Mouse (Mus musculus) heart, embryonic 12.5 days (tissue): ENCODE data around the gene Pigp. TPM values are rescaled to one million over a fixed set of nuclear protein-coding genes. Genes with fewer than 3 reads are reported as not detected.
A peak's percentile ranks its signal among the peaks of the same experiment; 100 is the strongest.

ENCODE experiments used
- ATAC-seq: fragments of 200-750 bp; cut with Nextera tagmentation; 2 replicates; pipeline ENCODE4 v1.8.0; 2017; ENCODE audit warnings: moderate TSS enrichment, moderate library complexity; ENCODE audit not compliant: insufficient number of reproducible peaks, low FRiP score
- H3K27ac ChIP-seq: fragments of 300-500 bp; sonication (generic); 2 replicates; pipeline ENCODE4 v1.5.1; 2016; ENCODE audit warnings: mild to moderate bottlenecking, moderate library complexity; ENCODE audit not compliant: poor library complexity, severe bottlenecking
- H3K27me3 ChIP-seq: fragments of 300-500 bp; sonication (generic); replicated peaks from 2 replicates; pipeline ENCODE4 v1.6.1; 2016; ENCODE audit warnings: mild to moderate bottlenecking, moderate library complexity
- H3K36me3 ChIP-seq: fragments of 300-500 bp; sonication (generic); 2 replicates; pipeline ENCODE4 v1.6.1; 2016; ENCODE audit warnings: mild to moderate bottlenecking, moderate library complexity
- H3K4me1 ChIP-seq: fragments of 300-500 bp; sonication (generic); replicated peaks from 2 replicates; pipeline ENCODE4 v1.6.1; 2016; ENCODE audit warnings: mild to moderate bottlenecking
- H3K4me2 ChIP-seq: fragments of 300-500 bp; sonication (generic); 2 replicates; pipeline ENCODE4 v1.6.1; 2016; ENCODE audit warnings: mild to moderate bottlenecking, moderate library complexity
- H3K4me3 ChIP-seq: fragments of 300-500 bp; sonication (generic); 2 replicates; pipeline ENCODE4 v1.5.1; 2016; ENCODE audit warnings: mild to moderate bottlenecking
- H3K9ac ChIP-seq: fragments of 300-500 bp; sonication (generic); 2 replicates; pipeline ENCODE4 v1.6.1; 2016; ENCODE audit warnings: mild to moderate bottlenecking, moderate library complexity
- H3K9me3 ChIP-seq: fragments of 300-500 bp; sonication (generic); replicated peaks from 2 replicates; pipeline ENCODE4 v1.6.1; 2016; ENCODE audit warnings: mild to moderate bottlenecking, moderate library complexity
- WGBS: fragments of 180-500 bp; shearing (Covaris S2); methylation state at CpG from one replicate; pipeline ENCODE4 v1.1.7; 2016; 5-methylcytosine and 5-hydroxymethylcytosine counted together
- polyA plus RNA-seq: library from polyadenylated mRNA; unstranded; fragments of >200 nt; fragmentation: Nextera tagmentation; extraction: Ambion mirVana; gene quantifications from 2 replicates; pipeline ENCODE4 v1.2.1, GENCODE M21; 2016

Pigp gene
- polyA plus RNA-seq, 1 experiment from 2014 or later = 111 TPM

GRCm38 (mm10) chr16:94315215-94315614, 56.4 kb downstream of the Pigp start:
- no peaks in the 10 kb centered on the region for H3K9me3 ChIP-seq
- peaks cover 13% of the 10 kb centered on the region for H3K4me1 ChIP-seq
- H3K4me3 ChIP-seq = no peak overlapping the region
- no peaks in the 10 kb centered on the region for H3K27me3 ChIP-seq
- ATAC-seq = no peak
- H3K4me2 ChIP-seq = no peak overlapping the region
- 35% methylated on average over 1 of the region's 1 CpGs for WGBS
- H3K27ac ChIP-seq = no peak overlapping the region
- no peaks in the 10 kb centered on the region for H3K36me3 ChIP-seq
- H3K9ac ChIP-seq = no peak overlapping the region

GRCm38 (mm10) chr16:94314626-94315025, 57.0 kb downstream of the Pigp start:
- no peak overlapping the region for H3K4me2 ChIP-seq
- no peaks in the 10 kb centered on the region for H3K27me3 ChIP-seq
- H3K36me3 ChIP-seq = no peaks in the 10 kb centered on the region
- H3K9ac ChIP-seq = no peak overlapping the region
- H3K4me3 ChIP-seq = no peak overlapping the region
- H3K27ac ChIP-seq = no peak overlapping the region
- peaks cover 13% of the 10 kb centered on the region for H3K4me1 ChIP-seq
- no peaks in the 10 kb centered on the region for H3K9me3 ChIP-seq
- ATAC-seq = no peak
- whole genome bisulfite sequencing = 94% methylated on average over 5 of the region's 5 CpGs

- peaks cover 13% of the 10 kb centered on the region for H3K4me1 ChIP-seq
- ATAC-seq = peak; percentile 93
- H3K27me3 ChIP-seq = no peaks in the 10 kb centered on the region
- H3K27ac ChIP-seq = peak within 1 kb of the TSS; percentile 97
- no peaks in the 10 kb centered on the region for H3K36me3 ChIP-seq
- no peaks in the 10 kb centered on the region for H3K9me3 ChIP-seq
- H3K9ac ChIP-seq = peak within 1 kb of the TSS; percentile 80
- under 1% methylated on average over 64 of the region's 64 CpGs for WGBS
- peak within 1 kb of the TSS; percentile 62 for H3K4me3 ChIP-seq
- H3K4me2 ChIP-seq = peak within 1 kb of the TSS; percentile 79
These were observed 58.2 kb downstream of the Pigp start, which contains the start of gene Hlcs for GRCm38 (mm10) chr16:94313229-94314030. TSS of gene Hlcs (minus strand) at chr16:94313571.

GRCm38 (mm10) chr16:94312663-94313228, 58.9 kb downstream of the Pigp start:
- ATAC-seq = peak; percentile 89
- H3K36me3 ChIP-seq = no peaks in the 10 kb centered on the region
- peaks cover 13% of the 10 kb centered on the region for H3K4me1 ChIP-seq
- peak overlapping the region; percentile 62 for H3K4me3 ChIP-seq
- H3K9ac ChIP-seq = peak overlapping the region; percentile 79
- H3K9me3 ChIP-seq = no peaks in the 10 kb centered on the region
- H3K4me2 ChIP-seq = peak overlapping the region; percentile 79
- peak overlapping the region; percentile 97 for H3K27ac ChIP-seq
- no peaks in the 10 kb centered on the region for H3K27me3 ChIP-seq
- under 1% methylated on average over 20 of the region's 20 CpGs for WGBS

GRCm38 (mm10) chr16:94311931-94312330, 59.7 kb downstream of the Pigp start:
- no peak overlapping the region for H3K27ac ChIP-seq
- H3K4me2 ChIP-seq = peak overlapping the region; percentile 44
- H3K9me3 ChIP-seq = no peaks in the 10 kb centered on the region
- H3K4me3 ChIP-seq = no peak overlapping the region
- peaks cover 13% of the 10 kb centered on the region for H3K4me1 ChIP-seq
- no peak for ATAC-seq
- no peaks in the 10 kb centered on the region for H3K27me3 ChIP-seq
- WGBS = 83% methylated on average over 4 of the region's 4 CpGs
- 0 out of 2 replicates have a peak overlapping the region, but pooled peaks have one; percentile 47 for H3K9ac ChIP-seq
- no peaks in the 10 kb centered on the region for H3K36me3 ChIP-seq

- Histone ChIP-seq H3K9ac (0 out of 2 replicates have a peak overlapping the region, but pooled peaks have one; percentile 47), H3K4me3 (no peak overlapping the region), H3K4me2 (no peak overlapping the region), H3K27ac (no peak overlapping the region), H3K4me1 (peaks cover 13% of the 10 kb centered on the region), H3K9me3 (no peaks in the 10 kb centered on the region), H3K36me3 (no peaks in the 10 kb centered on the region), H3K27me3 (no peaks in the 10 kb centered on the region)
- WGBS = 45% methylated on average over 1 of the region's 1 CpGs
- no peak for ATAC-seq
These were observed 60.2 kb downstream of the Pigp start for GRCm38 (mm10) chr16:94311416-94311815.

- H3K27ac ChIP-seq = no peak overlapping the region
These were observed 62.6 kb downstream of the Pigp start for GRCm38 (mm10) chr16:94309025-94309424.

More at GRCm38 (mm10) chr16:94309025-94309424, 62.6 kb downstream of the Pigp start:
- Histone ChIP-seq H3K9me3 (0 out of 2 replicates have a peak, but pooled peaks cover 6% of the 10 kb centered on the region), H3K4me3 (no peak overlapping the region), H3K9ac (no peak overlapping the region), H3K4me1 (peaks cover 13% of the 10 kb centered on the region), H3K27me3 (0 out of 2 replicates have a peak, but pooled peaks cover 3% of the 10 kb centered on the region), H3K36me3 (0 out of 2 replicates have a peak, but pooled peaks cover 4% of the 10 kb centered on the region), H3K4me2 (no peak overlapping the region)
- 74% methylated on average over 4 of the region's 4 CpGs for WGBS
- ATAC-seq = no peak

Other genes starting within 250 kb of the Pigp start
- 10.3 and 11.0 TPM in 2 replicates for gene Hlcs, start 58.3 kb downstream of the Pigp start, polyA plus RNA-seq
- 4.2 and 4.3 TPM in 2 replicates for gene Ripply3, start 43.4 kb downstream of the Pigp start, polyA plus RNA-seq
- gene Ttc3, start 1.2 kb downstream of the Pigp start, polyA plus RNA-seq = 212 and 237 TPM in 2 replicates
- gene Vps26c, start 155.0 kb upstream of the Pigp start, polyA plus RNA-seq = 45.8 and 48.9 TPM in 2 replicates
- gene Dyrk1a, start 198.2 kb upstream of the Pigp start, polyA plus RNA-seq = 7.3 and 7.9 TPM in 2 replicates